Mouse (Mus musculus): ENCODE results near the gene Gpr21. TPM values are rescaled to one million over a fixed set of nuclear protein-coding genes. Genes with fewer than 3 reads are reported as not detected.
"Not testable (repeated sequence)": the region's sequence is repeated elsewhere in the genome, so short reads cannot be mapped to it uniquely, and the experiment has no call there.

Gpr21 gene
- total and polyA plus RNA-seq, 2 experiments from 2014 or later = 8.3 to 46.5 TPM

GRCm38 (mm10) chr2:37488956-37489355 is 27.2 kb upstream of the Gpr21 start:
- Histone ChIP-seq H3K9me3 (ENCODE audit: low read length) (no peaks in the 10 kb centered on the region), H3K27me3 (ENCODE audit: insufficient read depth, low read length) (no peaks in the 10 kb centered on the region), H3K4me1 (ENCODE audit: insufficient read depth, low read length) (no peaks in the 10 kb centered on the region), H3K4me3 (ENCODE audit: low read depth, low read length) (no peak overlapping the region), H3K9ac (replicated peaks; ENCODE audit: low read length, poor library complexity, severe bottlenecking) (no peak overlapping the region), H3K4me2 (ENCODE audit: low read depth, low read length, poor library complexity, severe bottlenecking) (no peak overlapping the region), H3K27ac (ENCODE audit: low read depth, low read length) (no peak overlapping the region), H3K36me3 (ENCODE audit: insufficient read depth, low read length) (peaks cover 30% of the 10 kb centered on the region; the same call in 1 of the 2 replicates)
- DNase-seq (ENCODE audit: low spot score) (no peak), ATAC-seq (ENCODE audit: low FRiP score) (no peak)
- 96% methylated on average over 2 of the region's 2 CpGs for WGBS
- no peak for TF ChIP-seq CTCF (IDR thresholded peaks at IDR 0.05)

GRCm38 (mm10) chr2:37497321-37497720 is 18.8 kb upstream of the Gpr21 start:
- Histone ChIP-seq H3K27ac (ENCODE audit: low read depth, low read length) (no peak overlapping the region), H3K27me3 (ENCODE audit: insufficient read depth, low read length) (no peaks in the 10 kb centered on the region), H3K4me3 (ENCODE audit: low read depth, low read length) (no peak overlapping the region), H3K9ac (replicated peaks; ENCODE audit: low read length, poor library complexity, severe bottlenecking) (no peak overlapping the region), H3K9me3 (ENCODE audit: low read length) (no peaks in the 10 kb centered on the region), H3K4me1 (ENCODE audit: insufficient read depth, low read length) (no peaks in the 10 kb centered on the region), H3K4me2 (ENCODE audit: low read depth, low read length, poor library complexity, severe bottlenecking) (no peak overlapping the region), H3K36me3 (ENCODE audit: insufficient read depth, low read length) (peaks cover 12% of the 10 kb centered on the region)
- ATAC-seq (ENCODE audit: low FRiP score) (no peak), DNase-seq (ENCODE audit: low spot score) (no peak)
- TF ChIP-seq CTCF (IDR thresholded peaks at IDR 0.05) = no peak
- 94% methylated on average over 4 of the region's 4 CpGs for WGBS

- H3K4me3 ChIP-seq (ENCODE audit: low read depth, low read length); H3K27me3 ChIP-seq (ENCODE audit: insufficient read depth, low read length); H3K9me3 ChIP-seq (ENCODE audit: low read length); DNase-seq (ENCODE audit: low spot score); H3K27ac ChIP-seq (ENCODE audit: low read depth, low read length); H3K4me1 ChIP-seq (ENCODE audit: insufficient read depth, low read length); H3K4me2 ChIP-seq (ENCODE audit: low read depth, low read length, poor library complexity, severe bottlenecking); H3K9ac ChIP-seq (replicated peaks; ENCODE audit: low read length, poor library complexity, severe bottlenecking); H3K36me3 ChIP-seq (ENCODE audit: insufficient read depth, low read length); ATAC-seq (ENCODE audit: low FRiP score): not testable (repeated sequence)
- 90% methylated on average over 2 of the region's 2 CpGs for WGBS
Observed at GRCm38 (mm10) chr2:37505856-37506255, 10.3 kb upstream of the Gpr21 start.

DNA sequence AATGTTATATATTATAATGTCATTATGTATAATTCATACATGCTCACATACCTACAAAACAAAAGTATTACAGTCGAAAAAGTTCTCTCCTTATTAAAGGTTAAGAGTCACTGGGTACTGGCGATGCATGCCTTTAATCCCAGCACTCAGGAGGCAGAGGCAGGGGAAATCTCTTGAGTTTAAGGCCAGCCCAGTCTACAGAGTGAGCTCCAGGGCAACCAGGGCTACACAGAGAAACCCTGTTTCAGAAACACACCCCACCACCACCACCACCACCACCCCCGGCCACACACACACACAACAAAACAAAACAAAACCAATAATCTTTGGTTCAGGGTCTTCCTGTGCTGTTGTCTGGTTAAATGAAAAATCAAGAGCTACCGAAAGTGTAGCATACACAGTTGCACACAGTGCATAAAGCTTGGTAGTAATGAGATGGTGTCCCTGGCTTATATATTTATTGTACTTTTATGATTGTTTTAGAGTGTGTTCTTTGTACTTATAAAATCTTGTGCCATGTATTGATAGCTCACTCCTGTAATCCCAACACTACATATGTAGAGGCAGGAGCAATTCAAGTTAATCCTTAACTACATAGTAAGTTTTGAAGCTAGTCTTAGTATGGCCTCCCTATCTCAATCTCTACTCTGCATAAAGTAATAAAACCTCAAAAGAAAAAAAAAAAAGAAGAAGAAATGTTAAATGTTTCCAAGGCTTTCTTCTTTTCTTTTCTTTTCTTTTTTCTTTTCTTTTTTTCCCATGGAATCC is 4.8 kb upstream of the Gpr21 start:
- Histone ChIP-seq H3K36me3 (ENCODE audit: insufficient read depth, low read length) (peaks cover 8% of the 10 kb centered on the region; the same call in 1 of the 2 replicates), H3K27me3 (ENCODE audit: insufficient read depth, low read length) (no peaks in the 10 kb centered on the region), H3K4me1 (ENCODE audit: insufficient read depth, low read length) (no peaks in the 10 kb centered on the region), H3K4me3 (ENCODE audit: low read depth, low read length) (no peak overlapping the region), H3K9me3 (ENCODE audit: low read length) (no peaks in the 10 kb centered on the region), H3K4me2 (ENCODE audit: low read depth, low read length, poor library complexity, severe bottlenecking) (no peak overlapping the region), H3K9ac (replicated peaks; ENCODE audit: low read length, poor library complexity, severe bottlenecking) (no peak overlapping the region), H3K27ac (ENCODE audit: low read depth, low read length) (no peak overlapping the region)
- WGBS = 87% methylated on average over 4 of the region's 4 CpGs
- no peak for DNase-seq (ENCODE audit: low spot score)
- no peak for ATAC-seq (ENCODE audit: low FRiP score)
- no peak for TF ChIP-seq CTCF (IDR thresholded peaks at IDR 0.05)

DNA sequence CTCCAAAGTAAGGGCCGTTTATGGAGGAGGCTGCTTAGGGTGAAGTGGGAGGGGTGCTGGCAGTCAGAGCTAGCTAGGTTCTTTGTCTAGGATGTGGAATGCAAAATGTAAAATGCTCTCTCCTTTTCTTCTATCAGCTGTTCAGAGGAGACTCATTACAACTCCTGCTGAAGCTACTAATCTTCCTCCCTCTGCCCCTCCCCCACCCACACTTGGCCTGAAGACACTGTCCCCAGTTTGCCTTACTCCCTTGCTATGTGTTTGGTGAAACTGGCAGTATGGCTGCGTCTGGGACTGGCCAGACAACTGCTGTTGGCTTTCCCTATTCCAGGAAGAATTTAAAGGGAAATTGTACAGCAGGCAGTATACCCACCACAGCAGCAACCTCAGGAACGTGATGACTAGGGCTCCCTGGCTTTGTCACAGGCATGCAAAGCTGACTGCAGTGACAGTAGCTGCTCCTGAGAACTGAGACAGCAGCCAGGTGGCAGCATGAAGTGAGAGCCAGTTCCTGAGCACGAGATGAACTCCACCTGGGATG is 860 bp downstream of the Gpr21 start:
- peak overlapping the region; percentile 25 for H3K9ac ChIP-seq (replicated peaks; ENCODE audit: low read length, poor library complexity, severe bottlenecking)
- 6% methylated on average over 4 of the region's 4 CpGs for WGBS
- H3K9me3 ChIP-seq (ENCODE audit: low read length) = no peaks in the 10 kb centered on the region
- H3K4me2 ChIP-seq (ENCODE audit: low read depth, low read length, poor library complexity, severe bottlenecking) = peak overlapping the region; percentile 59
- DNase-seq (ENCODE audit: low spot score) (peak; percentile 69), ATAC-seq (ENCODE audit: low FRiP score) (peak; percentile 79)
- peak; percentile 75 for TF ChIP-seq CTCF (IDR thresholded peaks at IDR 0.05)
- no peaks in the 10 kb centered on the region for H3K4me1 ChIP-seq (ENCODE audit: insufficient read depth, low read length)
- peak overlapping the region; percentile 76 for H3K27ac ChIP-seq (ENCODE audit: low read depth, low read length)
- no peaks in the 10 kb centered on the region for H3K36me3 ChIP-seq (ENCODE audit: insufficient read depth, low read length)
- peak overlapping the region; percentile 38 for H3K4me3 ChIP-seq (ENCODE audit: low read depth, low read length)
- H3K27me3 ChIP-seq (ENCODE audit: insufficient read depth, low read length) = no peaks in the 10 kb centered on the region

DNA sequence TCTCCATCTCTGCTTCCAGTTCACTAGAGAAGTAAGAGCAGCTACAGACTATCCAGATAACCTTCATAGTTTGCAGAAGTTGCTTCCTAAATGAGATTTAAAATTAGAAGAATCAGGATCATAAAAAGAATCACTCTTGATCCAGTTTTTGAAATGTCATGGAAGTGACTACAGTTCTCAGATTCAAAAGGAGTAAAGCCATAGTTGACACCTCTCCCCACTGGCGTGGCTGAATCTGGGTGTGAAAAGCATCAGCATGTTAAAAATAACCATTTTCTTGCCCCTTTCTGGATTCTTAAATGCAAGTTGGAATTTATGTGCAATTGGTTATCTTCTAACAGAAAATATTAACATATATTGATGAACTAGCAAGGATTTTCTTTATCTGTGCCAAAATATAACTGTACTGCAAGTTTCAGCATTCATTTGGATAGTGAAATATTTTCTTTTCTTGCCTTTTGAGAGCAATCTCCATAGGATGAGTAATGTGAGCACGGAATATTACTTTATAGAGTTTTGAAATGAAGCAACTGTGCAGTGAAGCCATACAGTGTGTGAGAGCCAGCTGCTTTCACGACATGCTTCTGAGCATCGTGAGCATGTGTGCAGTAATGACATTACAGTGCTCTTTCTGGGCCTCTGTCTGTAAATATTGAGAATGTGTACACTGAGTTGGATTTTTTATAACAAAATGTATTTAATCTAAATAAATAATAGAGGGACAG is 2.6 kb downstream of the Gpr21 start:
- Histone ChIP-seq H3K4me3 (ENCODE audit: low read depth, low read length) (peak overlapping the region; percentile 38; the same call in 1 of the 2 replicates), H3K4me2 (ENCODE audit: low read depth, low read length, poor library complexity, severe bottlenecking) (peak overlapping the region; percentile 59), H3K4me1 (ENCODE audit: insufficient read depth, low read length) (no peaks in the 10 kb centered on the region), H3K27ac (ENCODE audit: low read depth, low read length) (no peak overlapping the region), H3K9me3 (ENCODE audit: low read length) (no peaks in the 10 kb centered on the region), H3K9ac (replicated peaks; ENCODE audit: low read length, poor library complexity, severe bottlenecking) (no peak overlapping the region), H3K27me3 (ENCODE audit: insufficient read depth, low read length) (no peaks in the 10 kb centered on the region), H3K36me3 (ENCODE audit: insufficient read depth, low read length) (no peaks in the 10 kb centered on the region)
- no peak for DNase-seq (ENCODE audit: low spot score)
- WGBS = 60% methylated on average over 4 of the region's 4 CpGs
- ATAC-seq (ENCODE audit: low FRiP score) = no peak
- TF ChIP-seq CTCF (IDR thresholded peaks at IDR 0.05) = no peak
